In genomic region chr2:5063299-5064205, GRCm38 (mm10) we compare ENCODE assay signal across 8 mouse cellular contexts. TPM values are rescaled to one million over a fixed set of nuclear protein-coding genes. Genes with fewer than 3 reads are reported as not detected.
A peak's percentile ranks its signal among the peaks of the same experiment; 100 is the strongest.
DNase-seq lines count a peak whose midpoint lies in the region; ATAC-seq and TF ChIP-seq lines count a peak whose summit lies in the region.

TSS of gene Optn (minus strand) at chr2:5064051.

- H3K9me3 ChIP-seq in forebrain, embryonic 12.5 days, result no peaks in the 10 kb centered on the region
- no peaks in the 10 kb centered on the region for H3K9me3 ChIP-seq in heart, postnatal 0 days (replicated peaks; ENCODE audit: control insufficient read depth, low read length)
- H3K9me3 ChIP-seq in liver, embryonic 15.5 days (replicated peaks), result no peaks in the 10 kb centered on the region
- no peaks in the 10 kb centered on the region for H3K9me3 ChIP-seq in neural tube, embryonic 11.5 days (ENCODE audit: control insufficient read depth, low read length)
- H3K9me3 ChIP-seq in stomach, embryonic 16.5 days (replicated peaks; ENCODE audit: control insufficient read depth, low read length), result no peaks in the 10 kb centered on the region

- peak; percentile 86 for DNase-seq in c-Kit-positive CD71-positive TER-119-positive erythroid progenitor cells, embryonic 14.5 days (ENCODE audit: low spot score)
- DNase-seq in heart, postnatal 0 days (ENCODE audit: low spot score), result peak; percentile 81
- DNase-seq in kidney, postnatal 4 days, result peak; percentile 94 to 95
- peak; percentile 92 for DNase-seq in neural tube, embryonic 11.5 days (ENCODE audit: low spot score)

- H3K9ac ChIP-seq in forebrain, embryonic 12.5 days, result peak within 1 kb of the TSS; percentile 55
- peak within 1 kb of the TSS; percentile 34 for H3K9ac ChIP-seq in heart, postnatal 0 days (replicated peaks; ENCODE audit: low read depth, low read length)
- peak within 1 kb of the TSS; percentile 86 for H3K9ac ChIP-seq in liver, embryonic 15.5 days
- H3K9ac ChIP-seq in neural tube, embryonic 11.5 days (ENCODE audit: low read length), result peak within 1 kb of the TSS; percentile 58
- peak within 1 kb of the TSS; percentile 75 for H3K9ac ChIP-seq in stomach, embryonic 16.5 days (ENCODE audit: low read length)

- H3K27ac ChIP-seq in forebrain, embryonic 12.5 days, result no peak within 1 kb of the TSS
- peak within 1 kb of the TSS; percentile 60 for H3K27ac ChIP-seq in heart, postnatal 0 days (ENCODE audit: low read depth)
- peak within 1 kb of the TSS; percentile 85 for H3K27ac ChIP-seq in liver, embryonic 15.5 days (replicated peaks)
- no peak within 1 kb of the TSS for H3K27ac ChIP-seq in neural tube, embryonic 11.5 days (ENCODE audit: low read depth, low read length)
- H3K27ac ChIP-seq in stomach, embryonic 16.5 days (ENCODE audit: low read length), result 0 out of 2 replicates have a peak within 1 kb of the TSS, but pooled peaks have one; percentile 20

- WGBS in forebrain, embryonic 12.5 days, result 2% methylated on average over 63 of the region's 63 CpGs
- 3% methylated on average over 61 of the region's 63 CpGs for WGBS in heart, postnatal 0 days
- WGBS in liver, embryonic 15.5 days (ENCODE audit: insufficient replicate concordance), result 1% methylated on average over 63 of the region's 63 CpGs
- WGBS in neural tube, embryonic 11.5 days, result 2% methylated on average over 62 of the region's 63 CpGs
- WGBS in stomach, embryonic 16.5 days, result 2% methylated on average over 63 of the region's 63 CpGs

- peaks cover 5% of the 10 kb centered on the region for H3K4me1 ChIP-seq in forebrain, embryonic 12.5 days
- H3K4me1 ChIP-seq in heart, postnatal 0 days (ENCODE audit: control insufficient read depth, insufficient read depth), result peaks cover 9% of the 10 kb centered on the region
- peaks cover 42% of the 10 kb centered on the region for H3K4me1 ChIP-seq in liver, embryonic 15.5 days (replicated peaks)
- no peaks in the 10 kb centered on the region; the same call in 1 of the 2 replicates for H3K4me1 ChIP-seq in neural tube, embryonic 11.5 days (ENCODE audit: control insufficient read depth, insufficient read depth, low read length)
- H3K4me1 ChIP-seq in stomach, embryonic 16.5 days (ENCODE audit: control insufficient read depth, insufficient read depth, low read length), result no peaks in the 10 kb centered on the region; the same call in 1 of the 2 replicates

- peak within 1 kb of the TSS; percentile 56 for H3K4me3 ChIP-seq in forebrain, embryonic 12.5 days (replicated peaks)
- peak within 1 kb of the TSS; percentile 77 for H3K4me3 ChIP-seq in heart, postnatal 0 days (ENCODE audit: low read depth, low read length)
- H3K4me3 ChIP-seq in liver, embryonic 15.5 days (replicated peaks), result peak within 1 kb of the TSS; percentile 82
- peak within 1 kb of the TSS; percentile 51 for H3K4me3 ChIP-seq in neural tube, embryonic 11.5 days (ENCODE audit: low read depth, low read length)
- H3K4me3 ChIP-seq in stomach, embryonic 16.5 days (replicated peaks; ENCODE audit: low read length), result peak within 1 kb of the TSS; percentile 60

- H3K27me3 ChIP-seq in forebrain, embryonic 12.5 days, result peaks cover 38% of the 10 kb centered on the region
- no peaks in the 10 kb centered on the region for H3K27me3 ChIP-seq in heart, postnatal 0 days (ENCODE audit: control insufficient read depth, insufficient read depth, low read length)
- 0 out of 2 replicates have a peak, but pooled peaks cover 4% of the 10 kb centered on the region for H3K27me3 ChIP-seq in liver, embryonic 15.5 days
- 0 out of 2 replicates have a peak, but pooled peaks cover 3% of the 10 kb centered on the region for H3K27me3 ChIP-seq in neural tube, embryonic 11.5 days (ENCODE audit: control insufficient read depth, insufficient read depth, low read length)
- H3K27me3 ChIP-seq in stomach, embryonic 16.5 days (ENCODE audit: control insufficient read depth, insufficient read depth, low read length), result no peaks in the 10 kb centered on the region

- no peak for TF ChIP-seq EP300 in heart, postnatal 0 days (IDR thresholded peaks at IDR 0.05; ENCODE audit: low read depth)

- ATAC-seq in CD4-positive, CD25-positive, alpha-beta regulatory T cell, adult 4 months, result peak; percentile 75
- peak; percentile 91 for ATAC-seq in forebrain, embryonic 12.5 days (ENCODE audit: low FRiP score)
- ATAC-seq in heart, postnatal 0 days (ENCODE audit: insufficient read depth, low read depth), result peak; percentile 96
- peak; percentile 82 for ATAC-seq in liver, embryonic 15.5 days (ENCODE audit: insufficient read depth)
- ATAC-seq in neural tube, embryonic 11.5 days (ENCODE audit: insufficient read depth, low FRiP score, low TSS enrichment), result peak; percentile 93
- ATAC-seq in stomach, embryonic 16.5 days (ENCODE audit: insufficient read depth, low FRiP score), result peak; percentile 94

- peak within 1 kb of the TSS; percentile 91 for H3K4me2 ChIP-seq in forebrain, embryonic 12.5 days
- H3K4me2 ChIP-seq in heart, postnatal 0 days (ENCODE audit: low read depth, low read length), result peak within 1 kb of the TSS; percentile 88
- peak within 1 kb of the TSS; percentile 91 for H3K4me2 ChIP-seq in liver, embryonic 15.5 days
- H3K4me2 ChIP-seq in neural tube, embryonic 11.5 days (ENCODE audit: low read depth), result peak within 1 kb of the TSS; percentile 59
- peak within 1 kb of the TSS; percentile 89 for H3K4me2 ChIP-seq in stomach, embryonic 16.5 days (ENCODE audit: low read depth, low read length)

- no peaks in the 10 kb centered on the region for H3K36me3 ChIP-seq in forebrain, embryonic 12.5 days (replicated peaks)
- H3K36me3 ChIP-seq in heart, postnatal 0 days (replicated peaks; ENCODE audit: control insufficient read depth, insufficient read depth, low read length), result no peaks in the 10 kb centered on the region
- H3K36me3 ChIP-seq in liver, embryonic 15.5 days (replicated peaks), result peaks cover 7% of the 10 kb centered on the region; the same call in 1 of the 2 replicates
- no peaks in the 10 kb centered on the region for H3K36me3 ChIP-seq in neural tube, embryonic 11.5 days (ENCODE audit: control insufficient read depth, insufficient read depth, low read length)
- no peaks in the 10 kb centered on the region for H3K36me3 ChIP-seq in stomach, embryonic 16.5 days (ENCODE audit: control insufficient read depth, insufficient read depth, low read length)

- TF ChIP-seq CTCF in heart, postnatal 0 days (IDR thresholded peaks at IDR 0.05; ENCODE audit: low read depth), result no peak

RNA-seq across cellular contexts. Expression of gene Optn, which starts in this region (rescaled TPM):
- 1 to 10 TPM; 1.0 to 1.5 TPM for polyA plus RNA-seq in CD4-positive, CD25-positive, alpha-beta regulatory T cell, adult 4 months (2017; shearing (Covaris generic))
- polyA plus RNA-seq in forebrain, embryonic 12.5 days (2016; fragmentation: Nextera tagmentation; extraction: Ambion mirVana), result 2.5 and 3.3 TPM in 2 replicates
- 22.8 and 38.4 TPM in 2 replicates for total RNA-seq in heart, postnatal 0 days (2014; rRNA removed; ENCODE audit: low replicate concordance)
- 20.2 and 23.2 TPM in 2 replicates for polyA plus RNA-seq in heart, postnatal 0 days (2015; fragmentation: Nextera tagmentation; extraction: Ambion mirVana)
- 17.4 and 20.4 TPM in 2 replicates for polyA plus RNA-seq in liver, embryonic 15.5 days (2015; fragmentation: Nextera tagmentation; extraction: Ambion mirVana)
- polyA plus RNA-seq in neural tube, embryonic 11.5 days (2014; fragmentation: Nextera tagmentation; extraction: Ambion mirVana), result 5.0 and 5.7 TPM in 2 replicates
- polyA plus RNA-seq in stomach, embryonic 16.5 days (2015; fragmentation: Nextera tagmentation; extraction: Ambion mirVana), result 17.6 and 18.6 TPM in 2 replicates

Comparison
In these comparisons a context has a peak if more than half of its experiments do, and no peak if none do; other contexts are left out.
1. H3K27ac ChIP-seq: peak in heart, postnatal 0 days (single experiment), liver, embryonic 15.5 days (single experiment) and stomach, embryonic 16.5 days (single experiment); none in forebrain, embryonic 12.5 days (single experiment) and neural tube, embryonic 11.5 days (single experiment).
2. H3K9ac ChIP-seq: peak in every context shown above with its lines; median percentile 86 in liver, embryonic 15.5 days; 75 in stomach, embryonic 16.5 days; 58 in neural tube, embryonic 11.5 days; 55 in forebrain, embryonic 12.5 days; 34 in heart, postnatal 0 days.
3. Peak in every context shown above with its lines, with median percentiles within 50 percentile points of each other: ATAC-seq, DNase-seq, H3K4me2 ChIP-seq and H3K4me3 ChIP-seq.